Mouse (Mus musculus) embryonic facial prominence, embryonic 13.5 days (tissue): ENCODE measurements around the gene Pllp. TPM values are rescaled to one million over a fixed set of nuclear protein-coding genes. Genes with fewer than 3 reads are reported as not detected.

Experiments
- ATAC-seq: fragments of 200-750 bp; cut with Nextera tagmentation; 2 replicates; pipeline ENCODE4 v1.8.0; 2017; ENCODE audit warnings: low read depth; ENCODE audit not compliant: insufficient number of reproducible peaks, insufficient read depth, low FRiP score, low TSS enrichment
- H3K27ac ChIP-seq: fragments of 300-500 bp; sonication (generic); 2 replicates; pipeline ENCODE4 v1.5.1; 2015; ENCODE audit warnings: moderate library complexity, mild to moderate bottlenecking, inconsistent platforms
- H3K27me3 ChIP-seq: fragments of 300-500 bp; sonication (generic); 2 replicates; pipeline ENCODE4 v1.6.1; 2015; ENCODE audit warnings: mild to moderate bottlenecking, inconsistent platforms
- H3K36me3 ChIP-seq: fragments of 300-500 bp; sonication (generic); 2 replicates; pipeline ENCODE4 v1.6.1; 2015; ENCODE audit warnings: mild to moderate bottlenecking, inconsistent platforms
- H3K4me1 ChIP-seq: fragments of 300-500 bp; sonication (generic); 2 replicates; pipeline ENCODE4 v1.6.1; 2015; ENCODE audit warnings: inconsistent platforms
- H3K4me2 ChIP-seq: fragments of 300-500 bp; sonication (generic); 2 replicates; pipeline ENCODE4 v1.6.1; 2015; ENCODE audit warnings: moderate library complexity, mild to moderate bottlenecking, inconsistent platforms
- H3K4me3 ChIP-seq: fragments of 300-500 bp; sonication (generic); 2 replicates; pipeline ENCODE4 v1.5.1; 2015; ENCODE audit warnings: mild to moderate bottlenecking, inconsistent platforms
- H3K9ac ChIP-seq: fragments of 300-500 bp; sonication (generic); 2 replicates; pipeline ENCODE4 v1.6.1; 2015; ENCODE audit warnings: mild to moderate bottlenecking, inconsistent platforms
- H3K9me3 ChIP-seq: fragments of 300-500 bp; sonication (generic); 2 replicates; pipeline ENCODE4 v1.6.1; 2016; ENCODE audit warnings: inconsistent platforms
- WGBS: fragments of 180-500 bp; shearing (Covaris S2); methylation state at CpG from one replicate; pipeline ENCODE4 v1.1.7; 2015; ENCODE audit warnings: mixed read lengths; 5-methylcytosine and 5-hydroxymethylcytosine counted together
- polyA plus RNA-seq: library from polyadenylated mRNA; unstranded; fragments of >200 nt; fragmentation: Nextera tagmentation; extraction: Ambion mirVana; gene quantifications from 2 replicates; pipeline ENCODE4 v1.2.1, GENCODE M21; 2015

The Pllp gene
- polyA plus RNA-seq, 1 experiment from 2014 or later: 3.4 TPM

GRCm38 (mm10) chr8:94678582-94678981, 17.5 kb downstream of the Pllp start:
- 41% methylated on average over 9 of the region's 9 CpGs for WGBS
- no peaks in the 10 kb centered on the region for H3K27me3 ChIP-seq
- H3K27ac ChIP-seq: peak overlapping the region; percentile 57
- ATAC-seq: no peak
- no peak overlapping the region for H3K4me2 ChIP-seq
- no peaks in the 10 kb centered on the region for H3K9me3 ChIP-seq
- H3K9ac ChIP-seq: 0 out of 2 replicates have a peak overlapping the region, but pooled peaks have one; percentile 1
- peaks cover 24% of the 10 kb centered on the region for H3K36me3 ChIP-seq
- peaks cover 6% of the 10 kb centered on the region; the same call in 1 of the 2 replicates for H3K4me1 ChIP-seq
- H3K4me3 ChIP-seq: no peak overlapping the region

GRCm38 (mm10) chr8:94675923-94676322, 20.2 kb downstream of the Pllp start:
- Histone ChIP-seq H3K9me3 (no peaks in the 10 kb centered on the region), H3K4me2 (no peak overlapping the region), H3K4me3 (no peak overlapping the region), H3K9ac (no peak overlapping the region), H3K4me1 (peaks cover 6% of the 10 kb centered on the region; the same call in 1 of the 2 replicates), H3K36me3 (peaks cover 51% of the 10 kb centered on the region), H3K27me3 (no peaks in the 10 kb centered on the region), H3K27ac (no peak overlapping the region)
- 80% methylated on average over 6 of the region's 6 CpGs for WGBS
- ATAC-seq: 0 out of 2 replicates have a peak, but pooled peaks have one; percentile 26

DNA sequence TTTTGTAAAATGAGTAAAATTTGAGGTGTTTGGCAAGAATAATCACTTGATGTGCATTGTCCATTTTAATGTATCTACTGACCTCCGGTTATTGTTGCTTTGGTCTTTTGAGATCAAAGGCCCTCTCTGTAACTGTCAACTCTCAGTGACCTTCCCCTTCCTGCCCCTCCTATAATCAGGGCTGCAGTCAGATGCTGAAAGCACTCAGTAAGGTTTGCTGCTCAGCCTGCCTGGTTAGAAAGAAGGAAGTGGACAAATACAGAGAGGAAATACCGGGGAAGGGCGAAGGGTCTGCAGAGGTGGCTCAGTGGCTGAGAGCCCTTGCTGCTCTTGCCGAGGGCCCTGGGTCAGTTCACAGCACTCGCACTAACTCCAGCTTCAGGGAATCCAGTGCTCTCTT, 21.7 kb downstream of the Pllp start:
- no peaks in the 10 kb centered on the region for H3K9me3 ChIP-seq
- 76% methylated on average over 5 of the region's 5 CpGs for WGBS
- no peak overlapping the region for H3K4me3 ChIP-seq
- ATAC-seq: no peak
- H3K9ac ChIP-seq: no peak overlapping the region
- H3K27ac ChIP-seq: no peak overlapping the region
- peaks cover 63% of the 10 kb centered on the region for H3K36me3 ChIP-seq
- H3K4me1 ChIP-seq: peaks cover 6% of the 10 kb centered on the region; the same call in 1 of the 2 replicates
- no peaks in the 10 kb centered on the region for H3K27me3 ChIP-seq
- H3K4me2 ChIP-seq: no peak overlapping the region

- Histone ChIP-seq H3K9me3 (no peaks in the 10 kb centered on the region), H3K36me3 (peaks cover 24% of the 10 kb centered on the region), H3K4me2 (peak within 1 kb of the TSS; percentile 70), H3K9ac (peak within 1 kb of the TSS; percentile 97), H3K27ac (peak within 1 kb of the TSS; percentile 88), H3K4me1 (peaks cover 16% of the 10 kb centered on the region), H3K27me3 (no peaks in the 10 kb centered on the region), H3K4me3 (peak within 1 kb of the TSS; percentile 90)
- under 1% methylated on average over 74 of the region's 74 CpGs for WGBS
- peak; percentile 95 for ATAC-seq
Observed at GRCm38 (mm10) chr8:94666456-94667308, 29.4 kb downstream of the Pllp start, which contains the start of gene Arl2bp. Gene Arl2bp, plus strand, starts transcription at chr8:94666600.

DNA sequence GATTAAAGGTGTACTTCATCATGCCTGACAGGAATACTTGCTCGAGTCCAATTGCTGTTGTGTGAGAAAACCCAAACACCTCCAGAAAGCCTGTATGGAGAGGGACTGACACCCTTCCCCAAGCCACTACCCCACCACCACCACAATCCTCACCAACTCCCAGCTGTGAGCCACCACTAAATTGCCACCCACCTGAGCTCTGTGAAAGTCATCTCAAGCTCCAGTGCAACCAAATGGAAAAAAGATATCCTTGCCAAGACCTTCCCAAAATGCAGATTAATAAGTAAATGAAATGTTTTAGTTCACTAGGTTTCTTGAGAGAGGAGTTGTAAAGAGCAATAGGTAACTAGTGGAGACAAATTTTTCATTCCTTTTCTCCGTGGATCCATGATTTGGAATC, 31.4 kb downstream of the Pllp start:
- Histone ChIP-seq H3K27ac (no peak overlapping the region), H3K9me3 (no peaks in the 10 kb centered on the region), H3K4me3 (no peak overlapping the region), H3K36me3 (peaks cover 17% of the 10 kb centered on the region), H3K9ac (no peak overlapping the region), H3K4me1 (peaks cover 16% of the 10 kb centered on the region), H3K4me2 (no peak overlapping the region), H3K27me3 (no peaks in the 10 kb centered on the region)
- no peak for ATAC-seq
- WGBS: 77% methylated on average over 2 of the region's 2 CpGs

DNA sequence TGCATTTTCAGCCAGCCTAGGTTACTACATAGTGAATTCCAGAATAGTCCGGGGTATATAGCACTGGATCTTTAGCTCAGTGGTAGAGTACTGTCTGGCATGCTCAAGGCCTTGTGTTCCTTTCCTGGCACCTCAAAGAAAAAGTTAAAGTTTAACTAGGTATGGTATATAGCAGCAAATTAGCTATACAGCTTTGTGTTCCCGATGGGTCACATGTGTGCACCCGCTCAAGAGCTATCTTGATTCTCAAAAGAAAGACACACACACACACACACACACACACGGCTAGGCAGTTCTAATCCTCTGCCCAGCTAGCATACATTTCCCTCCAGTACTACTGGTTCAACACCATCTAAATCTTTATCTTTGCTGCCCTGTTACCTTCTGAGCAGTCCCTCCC, 35.7 kb downstream of the Pllp start:
- H3K36me3 ChIP-seq: peaks cover 44% of the 10 kb centered on the region
- no peak overlapping the region for H3K27ac ChIP-seq
- no peak overlapping the region for H3K4me3 ChIP-seq
- no peaks in the 10 kb centered on the region for H3K27me3 ChIP-seq
- ATAC-seq: no peak
- WGBS: 91% methylated on average over 4 of the region's 4 CpGs
- H3K9me3 ChIP-seq: no peaks in the 10 kb centered on the region
- H3K4me1 ChIP-seq: no peaks in the 10 kb centered on the region
- no peak overlapping the region for H3K4me2 ChIP-seq
- H3K9ac ChIP-seq: no peak overlapping the region

DNA sequence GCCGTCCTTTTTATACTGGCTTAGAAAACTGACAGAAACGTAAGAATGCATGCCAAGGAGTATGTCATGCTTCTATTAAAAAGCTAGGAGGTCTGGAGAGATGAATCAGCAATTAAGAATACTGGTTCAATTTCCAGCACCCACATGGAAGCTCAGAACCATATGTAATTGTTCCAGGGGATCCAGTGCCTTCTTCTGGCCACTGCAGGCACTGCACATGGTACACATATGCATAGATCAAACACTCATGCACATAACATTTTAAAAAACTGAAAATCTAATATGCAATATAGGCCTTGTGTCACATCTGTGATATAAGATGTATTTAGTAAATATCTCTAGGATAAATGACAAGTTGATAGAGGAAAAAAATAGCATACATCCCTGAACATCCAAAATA, 38.0 kb downstream of the Pllp start:
- no peak overlapping the region for H3K4me2 ChIP-seq
- H3K4me3 ChIP-seq: no peak overlapping the region
- ATAC-seq: no peak
- H3K36me3 ChIP-seq: peaks cover 63% of the 10 kb centered on the region
- H3K4me1 ChIP-seq: no peaks in the 10 kb centered on the region
- no peaks in the 10 kb centered on the region for H3K9me3 ChIP-seq
- H3K9ac ChIP-seq: no peak overlapping the region
- WGBS: 87% methylated on average over 2 of the region's 2 CpGs
- no peaks in the 10 kb centered on the region for H3K27me3 ChIP-seq
- H3K27ac ChIP-seq: no peak overlapping the region

DNA sequence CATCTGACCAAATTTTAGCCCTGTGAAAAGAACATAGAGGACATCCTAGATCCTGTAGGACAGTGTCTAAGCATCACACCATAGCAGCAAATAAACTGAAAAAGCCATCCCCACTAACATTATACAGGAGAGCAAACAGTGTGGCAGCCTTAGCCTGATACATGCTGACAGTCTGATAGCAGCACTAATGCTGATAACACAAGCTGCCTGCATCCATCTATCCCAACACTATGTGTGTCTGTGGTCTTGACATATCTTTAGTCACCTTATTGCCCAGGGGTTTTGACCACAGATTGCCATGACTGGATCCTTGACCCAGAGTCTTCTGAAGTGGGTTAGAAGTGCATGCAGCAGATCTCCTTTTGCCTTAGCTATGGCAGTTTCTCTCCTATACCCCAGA, 41.1 kb downstream of the Pllp start:
- H3K36me3 ChIP-seq: peaks cover 77% of the 10 kb centered on the region
- no peak overlapping the region for H3K9ac ChIP-seq
- no peak overlapping the region for H3K4me2 ChIP-seq
- H3K27ac ChIP-seq: no peak overlapping the region
- ATAC-seq: no peak
- no peaks in the 10 kb centered on the region for H3K27me3 ChIP-seq
- no peaks in the 10 kb centered on the region for H3K9me3 ChIP-seq
- H3K4me3 ChIP-seq: no peak overlapping the region
- no peaks in the 10 kb centered on the region for H3K4me1 ChIP-seq

DNA sequence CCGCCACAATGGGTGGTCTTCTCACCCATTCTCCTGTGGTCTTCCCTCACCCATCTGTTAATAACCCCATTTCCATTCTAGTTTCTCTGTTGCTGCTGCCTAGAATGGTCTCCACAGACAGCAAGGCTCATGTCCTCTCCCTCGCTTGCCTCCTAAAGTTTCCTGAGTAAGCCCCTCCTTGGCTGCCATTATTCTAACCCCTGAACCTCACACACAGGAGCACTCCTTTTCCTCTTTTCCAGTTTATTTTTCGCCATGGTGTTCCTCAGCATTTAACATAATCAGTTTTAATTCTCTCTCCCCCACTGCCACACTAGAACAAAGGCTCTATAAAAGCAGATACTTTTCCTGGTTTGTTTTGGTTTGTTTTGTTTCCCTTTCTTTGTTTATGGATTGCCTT, 43.1 kb downstream of the Pllp start:
- 91% methylated on average over 3 of the region's 3 CpGs for WGBS
- Histone ChIP-seq H3K9ac (no peak overlapping the region), H3K27ac (no peak overlapping the region), H3K9me3 (no peaks in the 10 kb centered on the region), H3K36me3 (peaks cover 80% of the 10 kb centered on the region), H3K4me3 (no peak overlapping the region), H3K4me1 (no peaks in the 10 kb centered on the region), H3K4me2 (no peak overlapping the region), H3K27me3 (no peaks in the 10 kb centered on the region)
- no peak for ATAC-seq

GRCm38 (mm10) chr8:94649496-94649895, 46.6 kb downstream of the Pllp start:
- Histone ChIP-seq H3K36me3 (peaks cover 76% of the 10 kb centered on the region), H3K9ac (no peak overlapping the region), H3K4me3 (no peak overlapping the region), H3K4me2 (no peak overlapping the region), H3K27ac (no peak overlapping the region), H3K4me1 (no peaks in the 10 kb centered on the region), H3K27me3 (no peaks in the 10 kb centered on the region), H3K9me3 (no peaks in the 10 kb centered on the region)
- 31% methylated on average over 3 of the region's 3 CpGs for WGBS
- ATAC-seq: no peak

DNA sequence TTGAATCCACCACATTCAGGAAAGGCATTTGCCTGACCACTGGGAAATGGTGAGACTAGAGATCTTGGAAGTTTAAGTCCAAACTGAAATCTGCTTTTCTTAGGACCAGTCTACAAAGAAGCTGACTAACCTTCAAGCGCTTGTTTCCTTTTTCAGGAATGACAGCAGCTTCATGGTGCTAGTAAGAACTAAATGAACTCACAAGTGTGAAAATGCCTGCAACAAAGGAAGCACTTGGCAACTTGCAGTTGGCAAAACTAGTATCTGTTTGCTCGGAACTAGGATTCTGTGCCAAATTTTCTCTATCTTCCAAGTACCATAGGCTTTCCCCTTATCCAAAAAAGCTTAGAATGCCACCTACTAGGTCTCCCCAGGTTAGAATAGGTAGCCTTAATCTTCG, 49.9 kb downstream of the Pllp start:
- 93% methylated on average over 3 of the region's 3 CpGs for WGBS
- peaks cover 71% of the 10 kb centered on the region for H3K36me3 ChIP-seq

GRCm38 (mm10) chr8:94645202-94645601, 50.9 kb downstream of the Pllp start:
- H3K9me3 ChIP-seq: no peaks in the 10 kb centered on the region
- ATAC-seq: no peak
- 51% methylated on average over 1 of the region's 1 CpGs for WGBS
- no peaks in the 10 kb centered on the region for H3K4me1 ChIP-seq
- peaks cover 75% of the 10 kb centered on the region for H3K36me3 ChIP-seq
- no peak overlapping the region for H3K4me3 ChIP-seq
- no peaks in the 10 kb centered on the region for H3K27me3 ChIP-seq
- no peak overlapping the region for H3K9ac ChIP-seq
- no peak overlapping the region for H3K27ac ChIP-seq
- no peak overlapping the region for H3K4me2 ChIP-seq

More for the DNA sequence above, 49.9 kb downstream of the Pllp start:
- Histone ChIP-seq H3K9ac (no peak overlapping the region), H3K27me3 (no peaks in the 10 kb centered on the region), H3K4me3 (no peak overlapping the region), H3K4me2 (no peak overlapping the region), H3K27ac (no peak overlapping the region), H3K4me1 (no peaks in the 10 kb centered on the region), H3K9me3 (no peaks in the 10 kb centered on the region)
- no peak for ATAC-seq
